Mouse (Mus musculus) neutrophil, adult 83 days (primary cell): ENCODE data around the gene Fam221b. TPM values are rescaled to one million over a fixed set of nuclear protein-coding genes. Genes with fewer than 3 reads are reported as not detected.

Experiments
- total RNA-seq, 2 experiments: library from RNA; stranded (reverse); gene quantifications; one replicate each; pipeline ENCODE4 v1.2.4; 2023

Fam221b gene
- total RNA-seq, result under 1 TPM in 1 of 2 experiments, not detected in 1; 0.09 TPM

GRCm38 (mm10) chr4:43668782-43669427 is at the start of gene Fam221b, which contains the start of gene Tmem8b:
Fam221b (minus strand) TSS chr4:43669145.
Tmem8b (plus strand) TSS chr4:43668971.

GRCm38 (mm10) chr4:43709869-43710268 is 40.9 kb upstream of the Fam221b start, which contains the start of gene Olfr71:
Olfr71 (minus strand) TSS chr4:43710255.

GRCm38 (mm10) chr4:43700707-43701106 is 31.8 kb upstream of the Fam221b start, which contains the start of gene Olfr70:
Olfr70 (minus strand) TSS chr4:43700807.

GRCm38 (mm10) chr4:43656339-43657109 is 12.4 kb downstream of the Fam221b start, which contains the start of gene Hint2:
Hint2 (minus strand) TSS chr4:43656466.

GRCm38 (mm10) chr4:43653161-43654015 is 15.6 kb downstream of the Fam221b start, which contains the start of gene Spag8:
Spag8 (minus strand) TSS chr4:43653594.

GRCm38 (mm10) chr4:43631046-43631955 is 37.6 kb downstream of the Fam221b start, which contains the start of gene Npr2:
Npr2 (plus strand) TSS chr4:43631935.

Other genes with a start within 250 kb of the Fam221b start
- not detected for gene Fam166b, start 240.0 kb downstream of the Fam221b start, total RNA-seq
- 1 to 10 TPM; 4.2 to 7.0 TPM for gene Tesk1, start 227.2 kb downstream of the Fam221b start, total RNA-seq
- 1 to 10 TPM; 3.0 to 5.0 TPM for gene Cd72, start 214.5 kb downstream of the Fam221b start, total RNA-seq
- not detected for gene Sit1, start 185.4 kb downstream of the Fam221b start, total RNA-seq
- 1 to 10 TPM; 4.0 to 7.5 TPM for gene Ccdc107, start 176.2 kb downstream of the Fam221b start, total RNA-seq
- 10 to 100 TPM; 27.3 to 36.2 TPM for gene Arhgef39, start 169.4 kb downstream of the Fam221b start, total RNA-seq
- 1 to 10 TPM; 1.1 to 1.2 TPM for gene Car9, start 162.2 kb downstream of the Fam221b start, total RNA-seq
- 1 to 10 TPM; 1.8 TPM for gene Tpm2, start 145.4 kb downstream of the Fam221b start, total RNA-seq
- gene Creb3, start 106.8 kb downstream of the Fam221b start, total RNA-seq, result 10 to 100 TPM; 49.0 to 54.9 TPM
- gene Tln1, start 106.5 kb downstream of the Fam221b start, total RNA-seq, result 100 to 1,000 TPM; 552 to 557 TPM
- gene Rgp1, start 90.4 kb downstream of the Fam221b start, total RNA-seq, result 10 to 100 TPM; 50.0 to 56.1 TPM
- 10 to 100 TPM; 30.8 to 30.9 TPM for gene Gba2, start 90.3 kb downstream of the Fam221b start, total RNA-seq
- not detected for gene Msmp, start 84.7 kb downstream of the Fam221b start, total RNA-seq
- under 1 TPM; 0.26 to 0.42 TPM for gene Npr2, start 37.2 kb downstream of the Fam221b start, total RNA-seq
- not detected for gene Spag8, start 15.6 kb downstream of the Fam221b start, total RNA-seq
- gene Hint2, start 12.7 kb downstream of the Fam221b start, total RNA-seq, result 10 to 100 TPM; 12.7 to 17.6 TPM
- under 1 TPM; 0.31 to 0.57 TPM for gene Tmem8b, start 174 bp downstream of the Fam221b start, total RNA-seq
- gene Olfr70, start 31.7 kb upstream of the Fam221b start, total RNA-seq, result not detected
- not detected for gene Olfr71, start 41.1 kb upstream of the Fam221b start, total RNA-seq
- not detected for gene Hrct1, start 58.0 kb upstream of the Fam221b start, total RNA-seq
- gene Spaar, start 60.9 kb upstream of the Fam221b start, total RNA-seq, result not detected
- gene Olfr159, start 101.9 kb upstream of the Fam221b start, total RNA-seq, result not detected
- not detected for gene Olfr156, start 154.8 kb upstream of the Fam221b start, total RNA-seq
- not detected for gene Olfr157, start 171.1 kb upstream of the Fam221b start, total RNA-seq
- not detected for gene Olfr155, start 182.4 kb upstream of the Fam221b start, total RNA-seq
- 10 to 100 TPM; 14.1 to 14.5 TPM for gene Reck, start 206.4 kb upstream of the Fam221b start, total RNA-seq